Mouse (Mus musculus) skeletal muscle tissue, adult 2 months (tissue): Measurements from ENCODE around the gene Abhd17b.
"Not testable (repeated sequence)": the region's sequence is repeated elsewhere in the genome, so short reads cannot be mapped to it uniquely, and the experiment has no call there.

Experiments used
- DNase-seq: peaks from one replicate; pipeline ENCODE4 v3.0.0-alpha.2; 2012; ENCODE audit warnings: low read depth, low spot score

The Abhd17b gene

GRCm38 (mm10) chr19:21653172-21653981 is at the start of gene Abhd17b:
TSS of gene Abhd17b (plus strand) at chr19:21653185.
- no peak for DNase-seq

- no peak for DNase-seq
Observed at GRCm38 (mm10) chr19:21603836-21604235, 49.1 kb upstream of the Abhd17b start.

- no peak for DNase-seq
Observed at GRCm38 (mm10) chr19:21605294-21605693, 47.7 kb upstream of the Abhd17b start.

GRCm38 (mm10) chr19:21610240-21610639 is 42.7 kb upstream of the Abhd17b start:
- no peak for DNase-seq

GRCm38 (mm10) chr19:21611297-21611696 is 41.7 kb upstream of the Abhd17b start:
- no peak for DNase-seq

- DNase-seq = no peak
Observed at GRCm38 (mm10) chr19:21611725-21612575, 41.0 kb upstream of the Abhd17b start.

GRCm38 (mm10) chr19:21615801-21616200 is 37.2 kb upstream of the Abhd17b start:
- DNase-seq = no peak

- DNase-seq = no peak
Observed at GRCm38 (mm10) chr19:21623410-21624147, 29.4 kb upstream of the Abhd17b start.

GRCm38 (mm10) chr19:21624148-21624535 is 28.8 kb upstream of the Abhd17b start:
- no peak for DNase-seq

- no peak for DNase-seq
Observed at GRCm38 (mm10) chr19:21626271-21626988, 26.6 kb upstream of the Abhd17b start.

GRCm38 (mm10) chr19:21628440-21628839 is 24.5 kb upstream of the Abhd17b start:
- DNase-seq = not testable (repeated sequence)

GRCm38 (mm10) chr19:21629030-21629429 is 24.0 kb upstream of the Abhd17b start:
- DNase-seq = no peak

- DNase-seq = no peak
Observed at GRCm38 (mm10) chr19:21629501-21629900, 23.5 kb upstream of the Abhd17b start.

- peak; percentile 21 for DNase-seq
Observed at GRCm38 (mm10) chr19:21630656-21631331, 22.2 kb upstream of the Abhd17b start.

- DNase-seq = no peak
Observed at GRCm38 (mm10) chr19:21635406-21635805, 17.6 kb upstream of the Abhd17b start.

- DNase-seq = no peak
Observed at GRCm38 (mm10) chr19:21636907-21637306, 16.1 kb upstream of the Abhd17b start.

GRCm38 (mm10) chr19:21637672-21638071 is 15.3 kb upstream of the Abhd17b start:
- DNase-seq = no peak

GRCm38 (mm10) chr19:21643935-21644334 is 9.1 kb upstream of the Abhd17b start:
- no peak for DNase-seq

GRCm38 (mm10) chr19:21645301-21645700 is 7.7 kb upstream of the Abhd17b start:
- no peak for DNase-seq

GRCm38 (mm10) chr19:21646142-21646541 is 6.8 kb upstream of the Abhd17b start:
- no peak for DNase-seq

GRCm38 (mm10) chr19:21651664-21652063 is 1.3 kb upstream of the Abhd17b start:
- no peak for DNase-seq
